17 mouse cellular contexts compared by ENCODE assay signal in the genomic region with DNA sequence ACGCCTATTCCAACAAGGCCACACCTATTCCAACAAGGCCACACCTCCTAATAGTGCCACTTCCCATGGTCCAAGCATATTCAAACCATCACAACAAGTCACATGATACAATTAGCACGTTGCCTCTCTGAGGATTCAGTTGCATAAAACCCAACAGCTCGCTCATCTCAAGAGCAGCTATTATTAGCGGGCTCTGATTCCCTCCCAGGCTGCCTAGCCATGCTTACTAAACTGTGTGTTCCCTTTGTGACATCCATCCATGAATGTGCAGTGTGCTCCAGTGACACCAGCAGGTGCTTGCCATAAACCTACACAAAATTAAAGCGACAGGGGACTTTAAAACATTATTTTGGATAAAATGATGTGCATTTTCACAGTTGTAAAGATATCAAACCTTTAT.
"Had no signal": no experiment of that assay in that cellular context is flagged by ENCODE, and none has a peak within 500 bp of the region (broad histone marks: within the 10 kb centered on the region; RNA-seq: fewer than 3 reads in every experiment).

No protein-coding gene starts in this region.

- DNase-seq: kidney, postnatal 10 days; kidney, postnatal 36 days; layer of hippocampus, postnatal 36 days; liver, embryonic 13.5 days; lung, adult 2 months; lung, postnatal 14 days; lung, postnatal 4 days; midbrain, embryonic 14.5 days; right cerebral cortex, postnatal 25 days; spleen, adult 18-20 months; thymus, postnatal 25 days had no signal

- H3K27ac ChIP-seq: kidney, embryonic 15.5 days; left cerebral cortex, adult 2 months; liver, embryonic 13.5 days; neural tube, embryonic 12.5 days; neural tube, embryonic 15.5 days; stomach, embryonic 15.5 days had no signal

- H3K4me3 ChIP-seq: kidney, embryonic 15.5 days; left cerebral cortex, adult 2 months; liver, embryonic 13.5 days; neural tube, embryonic 12.5 days; neural tube, embryonic 15.5 days; stomach, embryonic 15.5 days had no signal

- H3K9ac ChIP-seq: kidney, embryonic 15.5 days; liver, embryonic 13.5 days; neural tube, embryonic 12.5 days; neural tube, embryonic 15.5 days; stomach, embryonic 15.5 days had no signal

- H3K27me3 ChIP-seq: kidney, embryonic 15.5 days; liver, embryonic 13.5 days; neural tube, embryonic 12.5 days; neural tube, embryonic 15.5 days; stomach, embryonic 15.5 days had no signal

- H3K9me3 ChIP-seq: kidney, embryonic 15.5 days; liver, embryonic 13.5 days; neural tube, embryonic 12.5 days; neural tube, embryonic 15.5 days; stomach, embryonic 15.5 days had no signal

- H3K4me2 ChIP-seq: kidney, embryonic 15.5 days; liver, embryonic 13.5 days; midbrain, embryonic 11.5 days; neural tube, embryonic 12.5 days; neural tube, embryonic 15.5 days; stomach, embryonic 15.5 days had no signal

- H3K36me3 ChIP-seq: kidney, embryonic 15.5 days; liver, embryonic 13.5 days; neural tube, embryonic 12.5 days; neural tube, embryonic 15.5 days; stomach, embryonic 15.5 days had no signal

- H3K4me1 ChIP-seq: kidney, embryonic 15.5 days; liver, embryonic 13.5 days; neural tube, embryonic 12.5 days; neural tube, embryonic 15.5 days; stomach, embryonic 15.5 days had no signal
